Mouse (Mus musculus) gastrocnemius, postnatal 10 days (tissue): ENCODE measurements around the gene Acot6. TPM values are rescaled to one million over a fixed set of nuclear protein-coding genes. Genes with fewer than 3 reads are reported as not detected.
A peak's percentile ranks its signal among the peaks of the same experiment; 100 is the strongest.

Source experiments
- DNase-seq: peaks from one replicate; pipeline ENCODE4 v3.0.0; 2021; ENCODE audit warnings: mixed read lengths
- total RNA-seq, 2 experiments: library from RNA; stranded (reverse); gene quantifications; 2 replicates each; pipeline ENCODE4 v1.2.3; 2021

Acot6 gene
- total RNA-seq, 2 experiments from 2014 or later: 3.1 to 3.3 TPM

- DNase-seq: no peak
Measured at GRCm38 (mm10) chr12:84101493-84101845, 1.0 kb downstream of the Acot6 start.

- no peak for DNase-seq
Measured at GRCm38 (mm10) chr12:84107012-84107411, 6.6 kb downstream of the Acot6 start.

- no peak for DNase-seq
Measured at GRCm38 (mm10) chr12:84107692-84108091, 7.2 kb downstream of the Acot6 start.

- DNase-seq: no peak
Measured at GRCm38 (mm10) chr12:84109924-84110323, 9.5 kb downstream of the Acot6 start.

GRCm38 (mm10) chr12:84110814-84111213 lies 10.4 kb downstream of the Acot6 start:
- DNase-seq: no peak

- DNase-seq: no peak
Measured at GRCm38 (mm10) chr12:84113676-84114075, 13.2 kb downstream of the Acot6 start.

GRCm38 (mm10) chr12:84114153-84114994 lies 13.9 kb downstream of the Acot6 start, which contains the start of gene Dnal1:
Gene Dnal1, plus strand, starts transcription at chr12:84114366.
- DNase-seq: peak; percentile 89

GRCm38 (mm10) chr12:84119584-84119983 lies 19.1 kb downstream of the Acot6 start:
- no peak for DNase-seq

GRCm38 (mm10) chr12:84125892-84126291 lies 25.4 kb downstream of the Acot6 start:
- no peak for DNase-seq

GRCm38 (mm10) chr12:84126899-84127298 lies 26.4 kb downstream of the Acot6 start:
- no peak for DNase-seq

GRCm38 (mm10) chr12:84128576-84128975 lies 28.1 kb downstream of the Acot6 start:
- DNase-seq: no peak

- DNase-seq: no peak
Measured at GRCm38 (mm10) chr12:84129931-84130330, 29.5 kb downstream of the Acot6 start.

GRCm38 (mm10) chr12:84132265-84132664 lies 31.8 kb downstream of the Acot6 start:
- DNase-seq: no peak

GRCm38 (mm10) chr12:84137131-84137530 lies 36.7 kb downstream of the Acot6 start:
- no peak for DNase-seq

GRCm38 (mm10) chr12:84140135-84140534 lies 39.7 kb downstream of the Acot6 start:
- DNase-seq: no peak

- DNase-seq: no peak
Measured at GRCm38 (mm10) chr12:84141271-84141670, 40.8 kb downstream of the Acot6 start.

GRCm38 (mm10) chr12:84142281-84143050 lies 42.0 kb downstream of the Acot6 start:
- DNase-seq: no peak

GRCm38 (mm10) chr12:84147954-84148621 lies 47.6 kb downstream of the Acot6 start, which contains the start of gene Pnma1:
Gene Pnma1, minus strand, starts transcription at chr12:84148489.
- DNase-seq: peak; percentile 67

GRCm38 (mm10) chr12:84148622-84149012 lies 48.2 kb downstream of the Acot6 start:
- DNase-seq: no peak

GRCm38 (mm10) chr12:84149971-84150370 lies 49.5 kb downstream of the Acot6 start:
- DNase-seq: no peak

- DNase-seq: no peak
Measured at GRCm38 (mm10) chr12:84150976-84151375, 50.5 kb downstream of the Acot6 start.

- DNase-seq: no peak
Measured at GRCm38 (mm10) chr12:84151911-84152310, 51.5 kb downstream of the Acot6 start.
